Mouse (Mus musculus): ENCODE measurements around the gene Piwil4.

Piwil4 gene

DNA sequence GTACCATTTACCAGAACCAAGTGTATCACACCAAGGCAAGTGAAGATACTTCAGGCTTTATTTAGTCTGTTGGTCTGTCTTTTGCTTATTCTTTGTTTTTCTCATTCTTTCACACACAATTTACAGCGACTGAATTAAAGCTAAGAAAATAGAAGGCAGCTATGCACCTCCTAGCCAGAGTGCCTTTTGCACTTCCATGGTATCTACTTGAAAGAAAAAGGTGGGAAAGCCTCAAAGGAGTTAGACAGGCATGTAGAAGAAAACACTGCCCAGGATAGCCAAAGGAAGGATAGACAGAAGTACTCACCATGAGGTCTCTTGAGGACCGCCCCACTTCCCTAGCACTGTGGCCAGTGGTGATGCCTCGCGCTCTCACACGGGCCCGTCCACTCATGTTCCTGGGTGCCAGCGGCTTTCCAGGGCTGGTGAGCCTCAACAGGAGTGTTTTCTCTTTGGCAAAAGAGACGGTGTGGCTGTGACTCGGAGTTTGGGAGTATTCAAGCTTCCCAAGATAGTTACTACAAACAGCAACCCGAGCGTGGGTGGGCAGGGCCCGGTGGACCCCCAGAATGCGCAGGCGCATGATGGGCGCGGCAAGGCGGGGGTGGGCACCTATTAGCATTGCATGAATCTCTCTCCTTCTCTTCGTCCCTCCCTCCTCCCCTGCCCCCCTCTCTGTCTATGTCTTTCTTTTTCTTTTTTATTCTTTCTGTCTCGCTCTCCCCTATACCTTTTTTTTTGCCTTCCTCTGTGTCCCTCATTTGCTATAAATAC lies at the start of gene Piwil4:
TSS of gene Piwil4 (minus strand) at position 583 of the 774 bp plus-strand sequence.
- in situ Hi-C loops (cut with MboI, MseI), result loop anchor here (10.0 kb wide), 1 partner anchor 374 kb away; the partner anchor contains the start of gene Hephl1

DNA sequence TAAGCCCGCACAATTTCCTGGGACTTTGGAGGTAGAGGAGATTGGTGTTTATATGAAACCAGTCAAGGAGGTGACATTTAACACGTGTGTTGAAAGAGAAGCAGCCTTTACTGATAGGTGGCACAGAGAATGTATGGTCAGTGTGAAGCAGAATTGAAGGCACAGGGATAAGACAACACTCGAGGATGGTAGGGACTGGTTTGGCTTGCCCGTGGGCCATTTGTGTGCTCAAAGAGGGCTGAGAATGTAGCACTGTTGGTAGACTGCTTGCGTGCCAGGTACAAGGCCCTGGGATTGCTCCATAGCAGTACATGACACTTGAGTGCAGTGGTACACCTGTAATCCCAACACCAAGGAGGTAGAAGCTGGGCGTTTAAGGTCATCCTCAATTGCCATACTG lies 46.8 kb upstream of the Piwil4 start:
- in situ Hi-C loops (cut with MboI, MseI), result no loop called here

DNA sequence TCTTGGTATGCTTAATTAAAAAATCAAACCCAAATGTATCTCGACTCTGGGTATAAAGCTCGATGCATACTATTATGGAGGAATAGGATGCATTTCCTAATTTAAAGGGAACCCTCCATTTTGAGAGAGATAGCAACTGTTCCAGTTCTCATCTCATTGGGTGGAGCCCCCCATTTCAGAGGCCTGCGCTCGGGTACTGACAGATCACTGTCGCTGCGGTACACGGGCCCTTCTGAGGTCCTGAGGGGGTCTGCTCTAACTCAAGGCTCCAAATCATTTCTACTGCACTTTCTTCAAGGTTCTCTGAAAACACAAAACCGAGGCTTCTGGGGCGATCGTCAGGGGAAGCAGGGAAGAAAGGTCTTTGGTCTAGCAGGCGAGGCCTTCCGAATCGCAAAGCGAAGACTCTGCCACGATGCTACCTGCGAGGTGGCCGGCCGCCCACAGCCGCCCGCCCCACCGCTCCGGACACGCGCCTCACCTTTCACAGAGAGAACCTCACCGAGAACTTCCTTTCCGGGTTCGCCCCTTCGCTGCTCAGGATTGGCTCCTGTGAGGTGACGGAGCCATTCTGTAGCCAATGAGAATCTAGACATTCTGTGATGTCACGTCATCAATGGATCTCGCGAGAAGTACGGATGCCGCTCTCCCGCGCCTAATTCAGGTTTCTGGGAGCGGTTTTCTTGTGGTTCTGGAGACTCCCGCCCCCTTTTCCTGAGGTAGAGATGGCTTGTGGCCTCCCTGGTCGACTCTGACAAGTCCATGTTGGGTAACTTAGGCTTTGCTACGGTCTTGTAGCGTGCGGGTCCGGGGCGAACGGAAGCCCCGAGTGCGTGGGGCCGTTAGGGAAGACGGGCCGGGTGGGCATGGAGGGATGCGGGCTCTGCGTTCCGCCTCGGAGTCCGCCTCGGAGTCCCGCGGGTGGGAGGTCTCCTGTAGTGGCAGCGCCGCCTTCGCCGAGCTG lies 43.8 kb upstream of the Piwil4 start, which contains the start of the genes Mre11a and Ankrd49:
TSS of gene Mre11a (plus strand) at position 616 of the 964 bp plus-strand sequence.
TSS of gene Ankrd49 (minus strand) at position 818 of the 964 bp plus-strand sequence.
- in situ Hi-C loops (cut with MboI, MseI), result no loop called here

DNA sequence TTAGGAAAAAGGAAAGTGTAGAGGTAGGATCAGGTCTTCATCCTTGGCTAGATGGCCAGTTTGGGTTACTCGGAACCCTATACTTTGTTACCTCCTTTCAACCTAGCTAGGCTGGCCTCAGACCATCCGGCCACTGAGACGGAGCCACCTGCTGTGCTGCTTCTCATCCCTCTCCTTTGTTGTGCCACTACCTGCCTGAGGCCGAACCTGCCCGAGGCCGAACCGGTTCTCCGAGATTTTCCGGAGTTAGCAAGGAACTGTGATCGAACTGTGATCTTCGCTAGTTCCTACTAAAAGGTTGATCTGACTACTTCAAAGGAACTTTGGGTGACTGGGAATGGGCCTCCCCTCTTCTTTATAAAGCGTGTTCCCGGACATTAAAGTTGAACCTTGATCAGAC lies 37.8 kb upstream of the Piwil4 start:
- in situ Hi-C loops (cut with MboI, MseI), result no loop called here

DNA sequence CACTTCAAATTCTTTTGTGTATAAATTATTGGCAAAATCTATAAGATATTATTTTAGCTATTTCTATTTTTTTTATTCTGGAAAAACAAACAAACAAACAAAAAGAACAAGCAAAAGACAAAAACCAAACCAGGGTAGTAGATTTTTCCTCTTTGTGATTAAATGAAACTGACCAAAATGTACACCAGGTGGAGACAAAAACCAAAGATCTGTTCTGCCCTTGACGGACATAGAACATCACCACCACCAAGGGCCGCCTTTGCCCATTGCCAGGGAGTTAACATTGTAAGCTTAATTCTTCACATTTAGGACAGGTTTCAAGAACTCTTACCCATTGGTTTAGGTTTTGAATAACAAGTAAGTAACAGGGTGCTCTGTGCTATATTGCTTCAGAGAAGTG lies 33.3 kb upstream of the Piwil4 start:
- in situ Hi-C loops (cut with MboI, MseI), result no loop called here

DNA sequence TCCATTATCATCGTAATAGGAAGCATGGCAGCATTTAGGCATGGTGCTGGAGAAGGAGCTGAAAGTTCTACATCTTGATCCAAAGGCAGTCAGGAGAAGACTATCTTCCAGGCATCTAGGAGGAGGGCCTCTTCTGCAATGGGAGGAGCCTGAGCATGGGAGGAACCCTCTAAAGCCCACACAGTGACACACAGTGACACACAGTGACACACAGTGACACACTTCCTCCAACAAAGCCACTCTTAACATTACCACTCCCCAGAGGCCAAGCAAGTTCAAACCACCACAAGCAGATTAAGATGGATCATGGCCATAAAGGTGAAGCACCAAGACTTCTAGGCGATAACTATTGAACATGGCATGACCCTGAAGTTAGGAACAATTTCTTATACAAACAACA lies 31.5 kb upstream of the Piwil4 start:
- in situ Hi-C loops (cut with MboI, MseI), result no loop called here

DNA sequence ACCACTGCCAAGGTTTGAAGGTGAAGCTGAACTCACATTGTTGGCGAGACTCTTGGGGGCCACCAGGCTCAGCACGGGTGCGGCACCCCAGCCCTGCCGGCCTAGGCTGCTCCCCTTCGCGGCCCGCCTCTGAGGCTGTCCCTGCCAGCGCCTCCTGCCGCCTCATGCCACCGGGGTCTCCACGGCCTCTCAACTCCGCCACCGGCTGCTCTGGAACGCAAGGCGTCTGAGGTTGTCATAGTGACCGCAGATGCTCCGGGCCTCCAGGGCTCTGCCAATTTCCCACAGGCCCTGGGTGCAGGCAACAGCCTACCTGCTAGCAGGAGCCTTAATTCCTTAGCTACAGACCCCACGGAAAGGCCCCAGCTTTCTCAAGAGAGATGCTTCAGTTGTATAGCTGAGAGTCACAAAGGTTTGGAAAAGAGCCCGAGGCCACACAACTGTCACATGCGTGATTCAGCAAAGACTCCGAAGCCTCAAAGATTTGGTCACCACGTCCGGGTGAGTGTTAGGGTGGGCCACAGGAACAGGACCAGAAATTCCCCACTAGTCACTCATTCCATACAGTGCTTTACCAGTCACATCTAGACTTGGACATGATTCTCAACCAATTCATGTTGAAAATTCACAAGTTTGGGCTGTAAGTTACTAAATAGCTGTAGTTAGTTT lies 30.4 kb upstream of the Piwil4 start, which contains the start of gene 1700012B09Rik:
TSS of gene 1700012B09Rik (minus strand) at position 228 of the 669 bp plus-strand sequence.
- in situ Hi-C loops (cut with MboI, MseI), result no loop called here

DNA sequence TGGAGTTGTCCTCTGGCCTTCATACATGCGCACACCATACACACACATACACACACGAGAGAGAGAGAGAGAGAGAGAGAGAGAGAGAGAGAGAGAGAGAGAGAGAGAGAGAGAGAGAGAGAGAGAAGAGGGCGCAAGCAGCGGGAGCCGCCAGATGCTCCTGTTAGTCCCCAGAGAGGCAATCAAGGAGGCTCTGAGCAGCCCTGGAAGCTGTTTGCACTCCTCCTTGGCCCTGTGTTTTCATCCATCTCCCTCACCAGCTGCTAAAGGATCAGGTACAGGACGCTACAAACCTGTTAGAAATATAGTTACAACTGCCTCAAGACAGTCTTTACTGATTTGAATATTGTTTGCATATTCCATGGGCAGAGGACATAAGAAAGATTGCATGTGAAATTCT lies 29.3 kb upstream of the Piwil4 start:
- in situ Hi-C loops (cut with MboI, MseI), result no loop called here

DNA sequence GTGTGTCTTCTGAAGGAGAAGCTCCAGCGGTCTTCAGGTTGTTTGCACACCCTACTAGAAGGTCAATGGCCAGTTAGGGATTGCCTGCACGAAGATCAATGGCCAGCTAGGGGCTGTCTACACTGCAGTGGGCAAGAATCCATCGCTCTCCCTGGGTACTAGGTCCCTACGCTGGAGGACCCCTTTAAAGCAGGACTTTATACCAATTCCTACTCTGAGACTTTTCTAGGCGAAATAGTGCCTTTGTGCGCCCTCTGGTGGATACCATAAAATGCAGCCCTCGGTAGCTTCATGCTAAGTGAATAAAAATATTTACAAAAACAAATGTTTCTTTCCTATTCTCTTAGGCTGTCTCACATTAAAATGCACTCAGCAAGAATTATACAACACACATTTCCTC lies 24.2 kb upstream of the Piwil4 start:
- in situ Hi-C loops (cut with MboI, MseI), result no loop called here

DNA sequence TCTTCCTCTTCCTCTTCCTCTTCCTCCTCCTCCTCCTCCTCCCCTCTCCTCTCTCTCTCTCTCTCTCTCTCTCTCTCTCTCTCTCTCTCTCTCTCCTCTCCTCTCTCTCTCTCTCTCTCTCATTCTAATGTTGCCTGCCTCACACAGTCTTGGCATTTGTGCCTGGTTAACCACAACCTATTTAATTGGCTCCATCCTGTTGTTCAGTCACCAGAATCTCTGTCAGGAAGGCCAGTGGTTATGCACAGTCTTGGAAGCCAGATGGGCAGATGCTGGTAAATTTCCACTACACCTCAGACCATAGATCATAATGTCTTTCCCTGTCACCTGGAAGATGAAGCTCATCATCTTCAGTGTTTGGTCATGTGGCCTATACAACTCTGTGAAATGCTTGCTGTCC lies 18.7 kb upstream of the Piwil4 start:
- in situ Hi-C loops (cut with MboI, MseI), result no loop called here

DNA sequence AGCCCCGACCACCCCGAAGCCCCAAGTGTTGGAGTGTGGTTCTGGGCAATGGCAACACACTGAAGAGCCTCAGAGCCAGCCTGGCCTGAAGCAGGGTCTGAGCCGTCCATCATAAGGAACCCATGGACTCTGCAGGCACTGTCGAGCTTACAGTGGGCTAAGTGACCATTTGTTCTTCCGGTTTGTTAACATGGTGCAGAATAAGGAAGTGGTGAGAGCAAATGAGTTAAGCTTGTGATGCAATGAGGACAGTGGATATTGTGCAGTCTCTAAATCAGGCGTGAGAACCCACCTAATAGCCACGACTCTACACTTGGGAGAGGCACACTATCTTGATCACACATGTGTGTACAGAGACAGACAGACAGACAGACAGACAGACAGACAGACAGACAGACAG lies 18.1 kb upstream of the Piwil4 start:
- in situ Hi-C loops (cut with MboI, MseI), result no loop called here

DNA sequence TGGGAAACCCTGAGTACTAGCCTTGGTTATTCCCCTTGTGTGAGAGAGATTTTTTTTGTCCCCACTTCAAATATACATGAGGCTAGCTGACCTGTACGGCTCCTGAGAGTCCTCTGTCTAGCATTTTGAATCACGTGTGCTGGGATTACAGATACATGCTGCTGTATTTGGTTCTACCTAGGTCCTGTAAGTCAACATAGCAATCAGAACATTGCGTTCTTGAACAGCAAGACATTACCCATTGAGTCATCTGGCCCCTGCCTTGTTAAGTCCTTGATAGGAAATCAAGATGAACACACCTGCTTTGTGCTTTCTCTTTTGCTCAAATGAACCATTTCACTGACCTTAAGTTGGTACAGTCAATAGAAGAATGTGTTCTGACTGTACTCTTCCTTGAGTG lies 13.9 kb upstream of the Piwil4 start:
- in situ Hi-C loops (cut with MboI, MseI), result no loop called here

DNA sequence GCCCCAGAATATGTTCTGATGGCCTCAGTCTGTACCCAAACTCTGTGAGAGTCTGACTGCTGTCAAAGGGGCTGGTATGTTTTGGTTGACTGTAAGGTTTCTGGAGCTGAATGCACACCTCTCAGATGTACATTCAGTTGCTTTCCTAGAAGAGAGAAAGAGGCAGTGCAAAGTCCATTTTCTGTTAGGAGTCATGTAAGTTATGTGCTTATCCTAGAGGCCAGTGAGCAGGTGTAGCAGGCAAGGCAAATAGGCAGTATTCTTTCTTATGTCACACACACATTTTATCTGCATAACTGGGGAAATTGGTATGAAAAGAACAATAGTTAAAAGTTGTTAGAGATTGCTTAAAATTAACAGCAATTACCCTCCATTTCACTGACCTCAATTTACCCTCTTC lies 13.4 kb upstream of the Piwil4 start:
- in situ Hi-C loops (cut with MboI, MseI), result no loop called here

DNA sequence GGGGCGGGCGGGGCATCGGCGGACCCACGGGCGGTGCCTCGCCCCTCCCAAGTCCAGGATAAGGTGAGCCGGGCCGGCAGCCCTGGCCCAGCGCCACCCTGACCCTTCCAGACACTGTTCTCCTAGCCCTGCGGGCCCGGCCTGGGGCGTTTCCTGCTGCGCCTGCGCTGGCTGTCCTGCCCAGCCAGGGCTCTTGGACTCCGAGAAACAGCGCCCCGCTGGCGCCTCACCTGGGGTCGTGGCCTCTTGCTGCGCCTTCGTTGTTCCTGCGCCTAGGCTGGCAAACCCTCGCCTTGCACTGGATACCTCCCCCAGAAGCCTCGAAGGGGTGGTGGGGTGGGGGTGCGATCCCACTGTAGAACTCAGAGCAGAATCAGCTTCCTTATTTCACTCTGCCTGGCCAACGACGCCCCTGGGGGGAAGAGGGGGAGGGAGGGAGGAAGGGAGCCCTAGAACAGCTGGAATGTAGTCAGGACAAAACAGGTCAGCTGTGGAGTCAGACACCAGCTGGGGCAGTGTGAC lies 11.5 kb upstream of the Piwil4 start, which contains the start of gene Fut4:
TSS of gene Fut4 (minus strand) at position 393 of the 522 bp plus-strand sequence.
- in situ Hi-C loops (cut with MboI, MseI), result no loop called here

DNA sequence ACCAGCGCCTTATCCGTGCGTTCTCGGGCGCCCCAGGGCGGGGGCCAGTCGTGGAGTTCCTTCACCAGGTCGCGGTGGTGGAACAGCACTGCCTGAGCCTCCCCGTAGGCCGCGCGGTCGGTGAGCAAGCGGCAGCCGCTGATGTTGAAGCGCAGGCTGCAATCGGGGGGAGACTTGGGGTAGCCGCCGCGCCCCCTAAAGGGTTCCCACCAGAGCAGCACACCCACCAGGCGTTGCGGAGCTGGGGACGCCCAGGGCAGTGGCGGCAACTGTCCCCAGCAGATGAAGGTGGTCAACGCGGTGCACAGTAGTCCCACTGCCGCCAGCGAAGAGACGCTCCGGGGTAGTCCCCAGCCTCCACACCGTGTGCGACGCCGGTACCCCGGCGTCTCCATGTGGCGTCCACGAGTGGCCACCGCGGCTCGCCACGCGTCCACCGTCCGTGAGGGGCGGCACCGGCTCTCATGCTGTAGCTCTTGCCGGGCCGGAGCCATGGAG lies 11.0 kb upstream of the Piwil4 start:
- in situ Hi-C loops (cut with MboI, MseI), result no loop called here

DNA sequence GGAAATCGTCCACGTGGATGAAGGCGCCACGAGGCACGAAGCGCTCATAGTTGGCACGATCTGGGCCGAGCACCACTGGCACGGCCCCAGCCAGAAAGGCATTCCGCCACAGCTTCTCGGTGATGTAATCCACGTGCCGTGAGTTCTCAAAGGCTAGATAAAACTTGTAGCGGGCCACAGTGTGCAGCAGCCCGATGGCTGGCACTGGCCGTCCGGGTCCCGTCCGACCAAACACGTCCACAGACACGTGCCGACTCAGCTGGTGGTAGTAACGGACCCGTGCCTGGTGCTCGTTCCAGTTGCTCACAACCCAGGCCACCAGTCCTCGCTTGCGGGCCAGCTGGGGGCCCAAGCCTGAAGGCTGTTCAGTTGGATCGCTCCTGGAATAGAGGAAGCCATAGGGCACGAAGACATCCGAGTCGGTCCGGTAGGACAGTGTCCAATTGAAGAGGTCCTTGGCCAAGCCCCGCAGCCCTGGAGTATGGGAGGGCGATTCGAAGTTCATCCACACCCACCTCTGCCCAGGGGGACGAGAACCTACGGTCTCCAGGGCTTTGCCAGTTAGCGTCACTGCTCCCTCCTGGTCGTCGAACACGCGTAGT lies 10.5 kb upstream of the Piwil4 start:
- in situ Hi-C loops (cut with MboI, MseI), result no loop called here

DNA sequence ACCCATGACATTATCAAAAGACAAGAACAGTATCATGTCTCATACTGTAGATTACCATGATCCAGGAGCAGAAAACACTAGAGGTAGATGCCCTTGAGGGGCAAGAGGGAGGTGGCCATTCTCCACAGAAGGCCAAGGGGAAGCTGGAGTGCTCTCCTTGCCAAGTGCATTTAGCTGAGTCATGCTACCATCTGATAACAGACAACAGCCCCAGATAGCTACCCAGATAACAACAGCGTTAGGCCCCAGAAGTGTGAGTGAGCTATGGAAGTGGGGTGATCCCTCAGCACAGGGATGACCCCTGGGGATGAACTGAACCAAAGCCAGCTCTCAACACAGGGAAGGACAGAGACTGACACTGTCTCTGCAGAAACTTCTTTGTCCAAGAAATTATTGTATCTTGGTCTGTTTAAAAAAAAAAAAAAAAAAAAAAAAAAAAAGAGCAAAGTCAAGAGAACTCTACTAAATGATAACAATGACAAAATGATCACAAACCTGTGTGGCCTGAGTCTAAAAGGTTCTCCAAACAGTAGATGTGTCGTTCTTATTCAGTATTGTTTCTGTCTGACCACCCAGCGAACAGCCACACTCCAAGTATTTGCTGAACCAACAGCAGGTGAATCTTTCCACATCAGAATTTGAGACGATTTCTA lies 909 bp downstream of the Piwil4 start:
- in situ Hi-C loops (cut with MboI, MseI), result loop anchor here (10.0 kb wide), 2 partner anchors 375 to 685 kb away; partner anchors contain the start of gene Hephl1

DNA sequence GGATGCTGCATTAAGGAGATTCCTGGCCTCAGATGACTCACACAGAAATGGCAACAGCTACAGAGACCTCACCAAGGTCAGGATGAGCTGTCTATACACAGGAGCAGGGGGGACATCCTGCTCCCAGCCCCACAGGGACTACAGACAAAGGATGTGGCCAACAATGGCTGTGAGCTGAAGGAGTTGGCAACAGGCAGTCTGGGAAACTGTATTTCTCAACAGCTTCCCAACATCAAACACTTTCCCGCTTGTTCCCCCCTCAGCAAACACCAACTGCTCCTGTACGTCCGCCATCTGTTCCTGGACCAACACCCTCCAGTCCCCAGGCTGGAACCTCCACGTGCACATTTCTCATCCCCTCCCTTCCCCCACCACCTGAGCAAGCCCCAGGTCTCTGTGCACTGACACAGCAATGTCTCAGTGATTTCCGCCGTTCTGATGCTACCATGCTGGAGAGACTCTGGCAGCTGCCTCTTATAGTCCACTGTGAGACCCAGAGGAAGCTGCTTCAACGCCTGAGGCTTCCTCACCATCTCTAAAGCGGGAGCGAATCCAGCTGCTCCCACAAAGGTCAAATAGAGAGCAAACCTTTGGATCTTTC lies 9.5 kb downstream of the Piwil4 start:
- in situ Hi-C loops (cut with MboI, MseI), result loop anchor here (10.0 kb wide), 1 partner anchor 676 kb away; no protein-coding TSS in a partner anchor

DNA sequence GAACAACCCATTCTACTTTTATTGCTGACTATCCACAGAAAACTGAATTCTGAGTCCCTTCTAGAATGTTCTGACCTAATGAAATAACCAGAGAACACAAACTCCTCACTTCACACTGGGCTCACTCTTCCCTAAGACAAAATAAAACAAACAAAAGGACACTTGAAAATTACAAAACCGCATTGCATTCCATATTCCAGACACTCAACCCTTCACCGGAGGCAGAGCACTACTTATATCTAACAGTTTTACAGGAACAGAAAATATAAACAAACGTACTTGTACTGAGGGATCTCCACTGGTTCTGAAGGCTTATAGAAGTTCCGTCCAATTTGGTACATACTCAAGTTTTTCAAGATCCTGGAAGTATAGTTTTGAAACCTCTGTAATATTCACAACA lies 12.2 kb downstream of the Piwil4 start:
- in situ Hi-C loops (cut with MboI, MseI), result no loop called here

DNA sequence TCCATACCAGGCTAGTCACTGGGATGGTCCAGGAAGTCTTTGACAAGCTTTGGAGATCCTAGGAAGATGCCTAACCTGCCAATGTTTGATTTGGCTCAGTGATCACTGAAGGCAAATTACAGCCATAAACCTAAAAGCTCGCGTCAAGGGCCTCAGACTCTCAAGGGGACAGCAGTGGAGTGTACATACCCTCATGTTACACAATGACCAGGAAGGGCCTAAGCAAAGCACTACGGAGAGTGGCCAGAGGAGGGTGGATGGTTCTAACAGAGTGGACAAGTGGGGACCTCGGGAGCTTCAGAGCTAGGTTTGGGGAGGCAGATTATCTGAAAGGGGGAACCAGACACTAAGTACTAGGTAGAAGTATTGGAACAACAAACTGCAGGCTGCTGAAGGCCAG lies 13.9 kb downstream of the Piwil4 start:
- in situ Hi-C loops (cut with MboI, MseI), result no loop called here
